25 mouse cellular contexts compared by ENCODE assay signal in genomic region chr12:110046613-110047012, GRCm38 (mm10).
DNase-seq lines count a peak whose midpoint lies in the region; ATAC-seq lines count a peak whose summit lies in the region.
"Had no signal": no experiment of that assay in that cellular context is flagged by ENCODE, and none has a peak within 500 bp of the region (broad histone marks: within the 10 kb centered on the region; RNA-seq: fewer than 3 reads in every experiment).

No protein-coding gene starts in this region.

- ATAC-seq in embryonic facial prominence, embryonic 12.5 days (ENCODE audit: insufficient number of reproducible peaks, insufficient read depth, low FRiP score, low TSS enrichment), result peak; percentile 72; the same call in 1 of the 2 replicates
- ATAC-seq in midbrain, embryonic 11.5 days (ENCODE audit: low FRiP score), result no peak
- no peak for ATAC-seq in midbrain, embryonic 16.5 days
- ATAC-seq: activated CD4-positive, CD25-positive, alpha-beta regulatory T cell, adult 4 months; CD4-positive, CD25-positive, alpha-beta regulatory T cell, adult 4 months; forebrain, embryonic 14.5 days; forebrain, embryonic 16.5 days; Patski had no signal

- H3K4me3 ChIP-seq in embryonic facial prominence, embryonic 12.5 days, result no peak overlapping the region
- no peak overlapping the region for H3K4me3 ChIP-seq in embryonic facial prominence, embryonic 10.5 days
- H3K4me3 ChIP-seq in midbrain, embryonic 11.5 days (ENCODE audit: low read depth, low read length), result no peak overlapping the region
- H3K4me3 ChIP-seq in midbrain, embryonic 16.5 days (ENCODE audit: low read depth, low read length), result no peak overlapping the region
- H3K4me3 ChIP-seq: embryonic facial prominence, embryonic 15.5 days; erythroblast, embryonic 14.5 days; forebrain, embryonic 10.5 days; forebrain, embryonic 12.5 days had no signal

- H3K9me3 ChIP-seq in embryonic facial prominence, embryonic 12.5 days, result no peaks in the 10 kb centered on the region
- H3K9me3 ChIP-seq in embryonic facial prominence, embryonic 10.5 days, result no peaks in the 10 kb centered on the region
- no peaks in the 10 kb centered on the region for H3K9me3 ChIP-seq in midbrain, embryonic 11.5 days (ENCODE audit: control insufficient read depth, low read length)
- no peaks in the 10 kb centered on the region for H3K9me3 ChIP-seq in midbrain, embryonic 16.5 days (replicated peaks; ENCODE audit: control insufficient read depth, low read length, poor library complexity, severe bottlenecking)
- H3K9me3 ChIP-seq: embryonic facial prominence, embryonic 15.5 days; forebrain, embryonic 10.5 days; forebrain, embryonic 12.5 days had no signal

- no peaks in the 10 kb centered on the region for H3K4me1 ChIP-seq in embryonic facial prominence, embryonic 12.5 days
- peaks cover 12% of the 10 kb centered on the region for H3K4me1 ChIP-seq in embryonic facial prominence, embryonic 10.5 days
- no peaks in the 10 kb centered on the region for H3K4me1 ChIP-seq in midbrain, embryonic 11.5 days (ENCODE audit: control insufficient read depth, insufficient read depth, low read length)
- H3K4me1 ChIP-seq in midbrain, embryonic 16.5 days (ENCODE audit: control insufficient read depth, insufficient read depth, low read length), result no peaks in the 10 kb centered on the region
- H3K4me1 ChIP-seq: embryonic facial prominence, embryonic 15.5 days had no signal

- H3K9ac ChIP-seq in embryonic facial prominence, embryonic 12.5 days, result no peak overlapping the region
- H3K9ac ChIP-seq in midbrain, embryonic 11.5 days (ENCODE audit: low read length), result no peak overlapping the region
- H3K9ac ChIP-seq in midbrain, embryonic 16.5 days (ENCODE audit: low read depth, low read length), result no peak overlapping the region
- H3K9ac ChIP-seq: embryonic facial prominence, embryonic 15.5 days; forebrain, embryonic 12.5 days had no signal

- no peak overlapping the region for H3K4me2 ChIP-seq in embryonic facial prominence, embryonic 12.5 days (replicated peaks)
- no peak overlapping the region for H3K4me2 ChIP-seq in midbrain, embryonic 11.5 days
- H3K4me2 ChIP-seq in midbrain, embryonic 16.5 days (ENCODE audit: low read length), result no peak overlapping the region
- H3K4me2 ChIP-seq: embryonic facial prominence, embryonic 15.5 days; forebrain, embryonic 12.5 days had no signal

- no peak for DNase-seq in embryonic facial prominence, embryonic 10.5 days (ENCODE audit: low spot score)
- DNase-seq in midbrain, embryonic 11.5 days (ENCODE audit: low spot score, missing footprints), result peak; percentile 77
- peak; percentile 94 for DNase-seq in retina, postnatal 1 day
- DNase-seq in frontal cortex, adult 2 months (ENCODE audit: extremely low spot score in 1 of 2, low spot score in 1 of 2), result no peak
- DNase-seq: adrenal gland, adult 8-10 months; adrenal gland, postnatal 14 days; adrenal gland, postnatal 36 days; B cell, adult 2 months; cerebellum, adult 11-12 months; cerebellum, adult 2 months; cerebellum, adult 9-10 months; cerebellum, postnatal 25 days had no signal

- H3K27ac ChIP-seq in embryonic facial prominence, embryonic 12.5 days, result no peak overlapping the region
- no peak overlapping the region for H3K27ac ChIP-seq in embryonic facial prominence, embryonic 10.5 days (replicated peaks)
- no peak overlapping the region for H3K27ac ChIP-seq in midbrain, embryonic 11.5 days (ENCODE audit: low read depth, low read length)
- H3K27ac ChIP-seq in midbrain, embryonic 16.5 days (ENCODE audit: low read length), result no peak overlapping the region
- H3K27ac ChIP-seq: embryonic facial prominence, embryonic 15.5 days; forebrain, embryonic 12.5 days had no signal

- 58% methylated on average over 9 of the region's 9 CpGs for WGBS in embryonic facial prominence, embryonic 12.5 days
- WGBS in embryonic facial prominence, embryonic 10.5 days, result 57% methylated on average over 9 of the region's 9 CpGs
- 79% methylated on average over 9 of the region's 9 CpGs for WGBS in midbrain, embryonic 11.5 days
- WGBS in midbrain, embryonic 16.5 days, result 75% methylated on average over 9 of the region's 9 CpGs

- H3K27me3 ChIP-seq in embryonic facial prominence, embryonic 12.5 days, result no peaks in the 10 kb centered on the region
- H3K27me3 ChIP-seq in embryonic facial prominence, embryonic 10.5 days (replicated peaks; ENCODE audit: low read depth, poor library complexity, severe bottlenecking), result peaks cover 3% of the 10 kb centered on the region; the same call in 1 of the 2 replicates
- H3K27me3 ChIP-seq in midbrain, embryonic 11.5 days (ENCODE audit: control insufficient read depth, insufficient read depth, low read length), result no peaks in the 10 kb centered on the region
- H3K27me3 ChIP-seq in midbrain, embryonic 16.5 days (ENCODE audit: control insufficient read depth, insufficient read depth, low read depth, low read length), result no peaks in the 10 kb centered on the region
- H3K27me3 ChIP-seq: CH12.LX; forebrain, embryonic 12.5 days; Patski had no signal

- no peaks in the 10 kb centered on the region for H3K36me3 ChIP-seq in embryonic facial prominence, embryonic 12.5 days
- H3K36me3 ChIP-seq in embryonic facial prominence, embryonic 10.5 days (replicated peaks), result no peaks in the 10 kb centered on the region
- H3K36me3 ChIP-seq in midbrain, embryonic 11.5 days (ENCODE audit: control insufficient read depth, insufficient read depth, low read length), result no peaks in the 10 kb centered on the region
- H3K36me3 ChIP-seq in midbrain, embryonic 16.5 days (ENCODE audit: control insufficient read depth, insufficient read depth, low read length), result no peaks in the 10 kb centered on the region
- H3K36me3 ChIP-seq: embryonic facial prominence, embryonic 15.5 days; forebrain, embryonic 10.5 days; forebrain, embryonic 12.5 days; G1E had no signal

Comparison
In these comparisons a context has a peak if more than half of its experiments do, and no peak if none do; other contexts are left out.
1. DNase-seq: peak in midbrain, embryonic 11.5 days (single experiment) and retina, postnatal 1 day (single experiment); none in embryonic facial prominence, embryonic 10.5 days (single experiment) and frontal cortex, adult 2 months (0 of 2).